Mouse (Mus musculus) embryonic fibroblast, embryonic 13.5 days (primary cell): ENCODE results near the gene Nob1. TPM values are rescaled to one million over a fixed set of nuclear protein-coding genes. Genes with fewer than 3 reads are reported as not detected.
A peak's percentile ranks its signal among the peaks of the same experiment; 100 is the strongest.

ENCODE experiments used
- H3K27ac ChIP-seq: 2 replicates; pipeline ENCODE4 v1.5.1; 2012; ENCODE audit warnings: low read length, control low read depth, inconsistent platforms; ENCODE audit not compliant: insufficient read depth
- H3K4me1 ChIP-seq: 2 replicates; pipeline ENCODE4 v1.6.1; 2011; ENCODE audit warnings: low read length; ENCODE audit not compliant: control insufficient read depth, insufficient read depth
- H3K4me3 ChIP-seq: 2 replicates; pipeline ENCODE4 v1.5.1; 2011; ENCODE audit warnings: mild to moderate bottlenecking, control low read depth, low read length; ENCODE audit not compliant: insufficient read depth
- CTCF ChIP-seq: IDR thresholded peaks from 2 replicates; pipeline ENCODE4 v1.5.1; 2011; ENCODE audit warnings: mild to moderate bottlenecking, control low read depth, low read length, moderate library complexity, borderline replicate concordance; ENCODE audit not compliant: insufficient read depth
- POLR2A ChIP-seq: IDR thresholded peaks from 2 replicates; pipeline ENCODE4 v1.6.1; 2011; ENCODE audit warnings: low read depth, mild to moderate bottlenecking, control low read depth, low read length, moderate library complexity
- polyA plus RNA-seq: library from polyadenylated mRNA; stranded (reverse); fragments of >200 nt; gene quantifications from 2 replicates; pipeline ENCODE4 v1.2.4, GENCODE M21; 2011; ENCODE audit warnings: low read depth; ENCODE audit not compliant: missing spikeins, insufficient read length

Gene Nob1
- polyA plus RNA-seq, 1 experiment = 40.1 TPM

DNA sequence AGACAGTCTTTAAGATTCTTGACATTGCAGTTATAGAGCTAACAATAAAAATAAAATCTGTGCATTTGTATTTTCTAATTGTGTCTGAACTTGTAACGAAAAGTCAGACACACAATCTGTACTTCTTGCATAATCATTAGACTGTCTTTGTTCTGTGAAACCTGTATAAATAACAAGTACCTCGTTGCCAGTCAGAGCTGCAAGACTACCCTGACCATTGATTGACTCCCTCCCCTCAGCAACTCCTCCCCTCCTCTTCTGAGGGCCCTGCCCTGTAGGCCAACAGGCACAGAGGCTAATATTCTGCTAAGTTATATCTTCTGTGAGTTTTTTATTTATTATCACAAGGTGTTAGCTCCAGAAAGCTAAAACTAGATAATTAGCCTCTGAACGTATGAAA, 18.9 kb downstream of the Nob1 start:
- no peaks in the 10 kb centered on the region; the same call in 1 of the 2 replicates for H3K4me1 ChIP-seq
- TF ChIP-seq CTCF = no peak
- TF ChIP-seq POLR2A = no peak
- H3K27ac ChIP-seq = peak overlapping the region; percentile 88
- H3K4me3 ChIP-seq = no peak overlapping the region

DNA sequence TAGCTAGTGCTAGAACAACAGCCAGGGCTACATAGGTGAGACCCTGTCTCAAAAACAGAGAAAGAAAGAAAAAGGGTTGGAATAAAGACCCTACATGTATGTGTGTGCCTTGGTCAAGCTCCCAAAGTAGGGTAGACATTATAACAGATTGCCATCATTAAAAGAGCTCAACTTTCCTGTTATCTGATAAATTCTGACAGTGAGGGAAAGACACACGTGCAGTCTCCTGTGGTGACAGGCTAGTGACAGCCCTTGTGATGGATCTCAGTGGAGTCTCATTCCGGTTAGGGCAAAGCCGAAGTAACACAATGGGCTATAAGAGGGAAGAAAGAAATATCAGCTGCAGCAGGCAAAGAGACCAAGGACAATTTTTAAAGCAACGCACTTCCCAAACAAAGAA, 20.8 kb downstream of the Nob1 start:
- Histone ChIP-seq H3K4me1 (no peaks in the 10 kb centered on the region; the same call in 1 of the 2 replicates), H3K27ac (peak overlapping the region; percentile 88), H3K4me3 (no peak overlapping the region)
- TF ChIP-seq POLR2A (no peak), CTCF (no peak)

DNA sequence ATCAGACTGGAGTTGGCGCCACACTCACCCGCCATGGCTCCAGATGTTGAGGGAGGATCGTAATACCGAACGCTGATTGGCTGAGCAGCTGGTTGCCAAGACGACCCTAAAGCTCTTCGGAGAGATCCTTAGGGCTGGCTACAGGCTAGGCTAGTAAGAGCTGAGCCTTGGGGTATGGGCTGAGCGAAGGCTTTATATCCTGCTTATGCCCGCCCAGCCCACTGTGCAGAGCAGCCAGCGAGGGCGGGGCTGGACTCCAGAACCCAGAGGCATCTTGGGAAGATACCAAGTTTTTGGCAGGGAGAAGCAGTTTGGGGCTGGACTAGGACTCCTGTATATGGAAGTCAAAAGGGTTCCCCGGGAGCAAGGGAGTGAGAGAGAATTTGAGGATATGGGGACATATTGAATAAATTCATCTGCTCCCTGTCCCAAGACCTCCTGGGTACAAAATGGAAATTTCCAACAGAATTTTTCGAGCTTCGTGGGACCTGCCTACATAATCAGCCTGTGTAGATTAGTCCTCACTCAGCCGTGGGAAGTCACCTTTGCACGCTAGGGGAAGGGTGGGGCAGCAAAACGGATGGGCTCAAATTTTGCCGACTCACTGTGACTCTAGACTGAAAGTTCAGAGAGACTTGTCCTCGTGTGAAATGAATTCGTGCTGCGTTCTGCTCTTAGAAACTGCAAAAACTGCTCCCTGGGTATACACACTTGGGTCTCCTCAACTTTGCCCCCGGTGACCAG, 21.6 kb downstream of the Nob1 start, which contains the start of gene Nqo1:
Gene Nqo1, minus strand, starts transcription at position 169 of the 744 bp plus-strand sequence.
- peak within 1 kb of the TSS; percentile 14 for H3K4me3 ChIP-seq
- peak within 1 kb of the TSS; percentile 88 for H3K27ac ChIP-seq
- TF ChIP-seq CTCF (no peak), POLR2A (peak; percentile 95)
- no peaks in the 10 kb centered on the region; the same call in 1 of the 2 replicates for H3K4me1 ChIP-seq

DNA sequence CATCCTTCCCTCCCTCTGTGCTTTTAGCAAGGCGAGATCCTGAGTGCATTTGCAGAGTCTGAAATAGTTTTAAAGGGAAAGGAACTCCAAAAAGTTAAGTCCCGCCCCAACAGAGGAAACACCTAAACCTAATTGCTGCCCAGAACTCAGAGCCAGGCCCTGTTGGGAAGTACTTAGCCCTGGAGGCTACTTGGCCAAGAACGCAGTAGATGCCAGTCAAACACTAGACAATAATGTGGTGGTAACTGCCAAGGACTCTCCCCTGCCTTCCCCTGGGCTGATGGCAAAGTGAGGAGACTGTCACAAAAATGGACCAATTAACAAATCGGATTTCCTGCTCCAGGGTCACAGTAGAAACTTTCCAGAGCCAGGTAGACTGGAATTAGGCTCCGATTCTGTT, 23.0 kb downstream of the Nob1 start:
- Histone ChIP-seq H3K4me1 (no peaks in the 10 kb centered on the region; the same call in 1 of the 2 replicates), H3K27ac (no peak overlapping the region), H3K4me3 (no peak overlapping the region)
- no peak for TF ChIP-seq CTCF
- no peak for TF ChIP-seq POLR2A

DNA sequence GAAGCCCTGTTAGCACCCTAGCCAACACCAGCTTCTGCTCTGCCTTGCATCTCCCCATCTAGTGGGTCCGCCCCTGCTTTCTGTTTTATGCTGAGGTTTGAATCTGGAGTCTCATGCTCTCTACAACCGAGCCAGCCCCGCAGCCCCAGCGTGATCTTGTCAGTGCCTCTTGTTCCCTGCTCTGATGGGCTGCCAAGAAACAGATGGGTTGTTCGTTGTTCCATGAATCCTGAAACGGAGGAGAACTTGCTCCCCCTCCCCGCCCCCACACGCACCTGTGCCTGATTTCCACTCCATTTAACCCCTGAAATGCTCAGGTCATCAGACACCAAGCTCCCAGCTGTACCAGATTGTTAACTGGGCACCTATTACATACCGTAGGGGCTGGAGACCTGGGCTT, 25.4 kb downstream of the Nob1 start:
- Histone ChIP-seq H3K4me1 (no peaks in the 10 kb centered on the region; the same call in 1 of the 2 replicates), H3K4me3 (no peak overlapping the region), H3K27ac (no peak overlapping the region)
- no peak for TF ChIP-seq POLR2A
- no peak for TF ChIP-seq CTCF

DNA sequence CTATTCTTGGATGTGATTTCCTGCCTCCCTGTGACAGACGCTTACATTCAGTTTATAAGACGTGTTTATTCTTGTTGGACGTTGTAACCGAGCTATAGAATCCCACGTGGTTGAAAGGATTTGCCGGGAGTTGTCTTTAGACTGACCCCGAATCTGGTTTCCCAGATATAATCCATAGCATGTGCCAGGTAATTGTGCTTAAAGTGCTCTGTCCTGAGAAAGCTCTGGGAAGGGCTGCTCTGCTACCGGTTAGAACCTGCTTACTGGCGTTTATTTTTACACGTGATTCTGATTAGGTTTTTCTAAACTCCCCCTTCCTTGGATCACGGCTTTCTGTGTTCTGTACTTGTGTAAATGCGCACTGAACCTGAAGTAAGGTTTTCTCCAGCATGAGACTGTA, 27.2 kb downstream of the Nob1 start:
- Histone ChIP-seq H3K4me3 (no peak overlapping the region), H3K4me1 (no peaks in the 10 kb centered on the region), H3K27ac (no peak overlapping the region)
- TF ChIP-seq CTCF = no peak
- TF ChIP-seq POLR2A = no peak

DNA sequence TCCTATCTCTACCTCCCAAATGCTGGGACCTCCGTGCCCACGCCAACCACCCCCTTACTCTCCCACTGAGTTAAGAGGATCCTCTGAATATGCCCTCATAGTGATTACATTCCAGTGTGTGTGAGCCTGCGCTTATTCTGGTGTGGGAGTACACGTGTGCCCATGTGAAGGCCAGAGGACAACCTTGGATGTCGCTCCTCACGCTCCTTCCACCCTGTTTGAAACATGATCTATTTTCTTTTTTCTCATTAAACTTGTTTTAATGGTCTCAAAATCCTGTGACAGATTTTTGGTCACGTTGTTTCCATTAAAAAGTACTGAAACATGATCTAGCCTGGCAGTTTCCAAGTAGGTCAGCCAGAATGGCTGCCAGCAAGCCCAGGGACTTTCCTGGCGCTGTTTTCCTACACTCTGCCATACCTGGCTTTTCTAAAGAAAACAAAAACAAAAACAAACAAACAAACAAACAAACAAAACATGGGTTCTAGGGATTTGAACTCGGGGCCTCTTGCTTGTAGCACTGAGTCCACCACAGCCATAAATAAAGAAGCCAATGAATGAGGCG, 28.7 kb downstream of the Nob1 start:
- Histone ChIP-seq H3K4me3 (no peak overlapping the region), H3K27ac (no peak overlapping the region), H3K4me1 (no peaks in the 10 kb centered on the region)
- TF ChIP-seq CTCF (no peak), POLR2A (no peak)

DNA sequence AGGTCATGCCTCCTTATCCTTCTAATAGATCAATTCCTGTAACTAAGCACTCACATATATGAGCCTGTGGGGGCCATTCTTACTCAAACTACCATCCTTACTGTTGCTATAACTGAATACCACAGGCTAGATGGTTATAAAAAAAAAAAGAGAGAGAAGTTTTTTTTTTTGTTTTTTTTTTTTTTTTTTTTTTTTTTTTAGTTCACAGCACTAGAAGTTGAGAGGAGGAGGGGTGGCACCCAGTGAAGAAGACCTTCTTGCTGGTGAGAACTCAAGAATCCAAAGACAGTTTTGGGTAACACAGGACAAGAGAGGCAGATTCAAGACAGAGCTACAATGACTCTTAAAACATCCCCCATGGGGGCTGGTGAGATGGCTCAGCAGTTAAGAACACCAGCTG, 29.5 kb downstream of the Nob1 start:
- Histone ChIP-seq H3K4me1 (no peaks in the 10 kb centered on the region), H3K27ac (no peak overlapping the region), H3K4me3 (no peak overlapping the region)
- TF ChIP-seq POLR2A = no peak
- no peak for TF ChIP-seq CTCF

DNA sequence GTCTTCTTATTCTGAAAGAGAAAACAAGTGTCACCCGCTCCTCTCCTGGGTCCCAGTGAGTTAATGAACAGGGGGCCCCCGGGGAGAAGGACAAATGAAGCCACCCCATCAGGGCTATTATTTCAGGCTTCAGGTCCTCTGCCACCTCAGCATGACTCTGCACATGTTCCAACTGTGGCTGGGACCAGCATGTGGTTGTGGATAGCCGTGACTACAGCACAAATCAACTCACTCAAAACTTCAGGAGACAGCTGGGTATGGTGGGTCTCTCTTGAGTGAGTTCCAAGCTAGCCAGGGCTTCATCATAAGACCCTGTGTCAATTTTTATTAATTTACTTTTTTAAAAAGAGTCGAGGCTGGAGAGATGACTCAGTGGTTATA, 33.7 kb downstream of the Nob1 start:
- Histone ChIP-seq H3K4me3 (no peak overlapping the region), H3K27ac (no peak overlapping the region), H3K4me1 (peaks cover 4% of the 10 kb centered on the region; the same call in 1 of the 2 replicates)
- no peak for TF ChIP-seq CTCF
- TF ChIP-seq POLR2A = no peak

DNA sequence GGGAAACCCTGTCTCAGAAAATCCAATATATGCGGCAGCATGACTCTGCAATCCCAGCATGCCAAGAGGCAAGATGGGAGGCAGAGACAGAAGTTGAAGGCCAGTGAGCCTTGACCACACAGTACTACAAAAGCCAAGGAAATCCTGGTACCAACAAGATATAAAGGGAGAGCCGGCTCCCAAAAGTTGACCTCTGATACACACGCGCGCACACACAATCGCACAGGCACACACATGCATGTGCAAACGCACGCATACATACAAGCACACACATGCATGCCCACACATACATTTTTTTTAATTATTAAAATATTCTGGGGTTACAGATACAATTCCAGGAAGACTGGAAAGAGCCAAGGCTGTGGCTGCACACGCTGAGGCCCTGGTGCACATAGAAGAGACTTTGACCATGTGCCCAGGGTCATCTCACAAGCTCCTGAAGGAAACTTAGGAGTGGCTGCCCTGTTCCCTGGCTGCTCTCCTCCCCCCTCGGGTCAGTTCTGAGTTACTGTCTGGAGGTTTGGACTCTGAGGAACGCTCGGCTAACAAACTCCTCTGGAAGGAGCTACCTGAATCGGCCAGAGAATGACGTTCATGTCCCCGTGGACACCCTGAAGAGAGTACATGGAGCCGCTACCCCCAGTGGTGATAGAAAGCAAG, 34.2 kb downstream of the Nob1 start:
- Histone ChIP-seq H3K4me3 (no peak overlapping the region), H3K27ac (no peak overlapping the region)
- TF ChIP-seq POLR2A (no peak), CTCF (no peak)

More for the DNA sequence above, 34.2 kb downstream of the Nob1 start:
- H3K4me1 ChIP-seq = peaks cover 4% of the 10 kb centered on the region; the same call in 1 of the 2 replicates
